Mouse (Mus musculus) cortical plate, adult 2 months (tissue): ENCODE measurements around the gene Sema4c. TPM values are rescaled to one million over a fixed set of nuclear protein-coding genes. Genes with fewer than 3 reads are reported as not detected.
"Not testable (repeated sequence)": the region's sequence is repeated elsewhere in the genome, so short reads cannot be mapped to it uniquely, and the experiment has no call there.

ENCODE experiments used
- H3K27ac ChIP-seq: fragments of 200-500 bp; 2 replicates; pipeline ENCODE4 v1.5.1; 2012; ENCODE audit warnings: low read length, control low read depth, inconsistent platforms; ENCODE audit not compliant: insufficient read depth
- H3K4me1 ChIP-seq: fragments of 200-500 bp; 2 replicates; pipeline ENCODE4 v1.6.1; 2011; ENCODE audit warnings: low read length; ENCODE audit not compliant: control insufficient read depth, insufficient read depth
- H3K4me3 ChIP-seq: fragments of 200-500 bp; 2 replicates; pipeline ENCODE4 v1.5.1; 2011; ENCODE audit warnings: mild to moderate bottlenecking, low read length, control low read depth; ENCODE audit not compliant: insufficient read depth
- CTCF ChIP-seq: fragments of 200-500 bp; IDR thresholded peaks from 2 replicates; pipeline ENCODE4 v1.5.1; 2011; ENCODE audit warnings: mild to moderate bottlenecking, control low read depth, low read length; ENCODE audit not compliant: insufficient read depth; ENCODE audit errors: extremely low read depth
- POLR2A ChIP-seq: fragments of 200-500 bp; IDR thresholded peaks from 2 replicates; pipeline ENCODE4 v1.6.1; 2011; ENCODE audit warnings: mild to moderate bottlenecking, low read length, control low read depth; ENCODE audit not compliant: insufficient read depth; ENCODE audit errors: extremely low read depth
- polyA plus RNA-seq: library from polyadenylated mRNA; depleted of rRNA; stranded (reverse); fragments of >200 nt; gene quantifications from 2 replicates; pipeline ENCODE4 v1.2.3, GENCODE M21; 2012

The Sema4c gene
- polyA plus RNA-seq, 1 experiment = 10.8 TPM

GRCm38 (mm10) chr1:36540807-36541206, 17.3 kb downstream of the Sema4c start:
- H3K27ac ChIP-seq = no peak overlapping the region
- TF ChIP-seq POLR2A (no peak), CTCF (no peak)
- no peak overlapping the region for H3K4me3 ChIP-seq
- H3K4me1 ChIP-seq = no peaks in the 10 kb centered on the region; the same call in 1 of the 2 replicates

DNA sequence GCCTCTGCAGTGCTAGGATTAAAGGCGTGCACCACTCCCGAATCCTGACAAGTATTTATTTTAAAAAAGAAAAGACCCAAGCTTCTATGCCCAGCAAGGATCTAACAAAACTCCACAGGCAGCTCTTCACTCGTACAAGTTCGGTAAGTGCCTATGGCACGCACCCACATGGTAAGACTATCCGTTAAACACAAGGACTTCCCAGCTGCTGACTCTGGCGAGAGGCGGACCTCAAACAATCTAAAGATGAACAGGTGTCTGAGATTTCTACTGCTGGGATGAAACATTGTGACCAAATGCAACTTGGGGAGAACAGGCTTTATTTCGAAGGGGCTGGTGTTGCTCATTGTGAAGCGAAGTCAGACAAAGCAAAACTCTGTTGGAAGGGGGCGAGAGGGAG, 18.0 kb downstream of the Sema4c start:
- no peak for TF ChIP-seq POLR2A
- no peak for TF ChIP-seq CTCF
- H3K4me3 ChIP-seq = no peak overlapping the region
- no peaks in the 10 kb centered on the region; the same call in 1 of the 2 replicates for H3K4me1 ChIP-seq
- H3K27ac ChIP-seq = no peak overlapping the region

DNA sequence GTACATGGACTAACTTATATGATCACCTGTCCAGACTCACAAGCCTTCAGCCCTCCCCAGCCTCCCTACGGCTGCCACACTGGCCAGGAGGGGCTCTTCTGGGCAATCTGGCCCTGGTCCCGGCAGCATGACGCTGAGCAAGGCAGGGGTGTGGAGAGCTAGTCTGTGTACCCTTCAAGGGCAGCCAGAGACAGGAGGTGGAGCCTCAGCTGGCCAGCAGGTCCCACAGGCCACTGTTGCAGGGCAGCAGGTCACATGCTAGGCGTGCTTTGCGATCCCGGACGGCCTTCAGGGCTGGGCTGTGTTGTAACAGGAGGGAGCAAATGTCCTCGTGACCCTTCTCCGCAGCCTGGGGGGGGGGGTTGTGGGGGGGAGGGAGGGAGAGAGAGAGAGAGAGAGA, 19.0 kb downstream of the Sema4c start, which contains the start of gene Gm42417:
Gene Gm42417, minus strand, starts transcription at position 244 of the 400 bp plus-strand sequence.
- no peak within 1 kb of the TSS for H3K4me3 ChIP-seq
- no peak for TF ChIP-seq CTCF
- no peak for TF ChIP-seq POLR2A
- H3K27ac ChIP-seq = no peak within 1 kb of the TSS
- no peaks in the 10 kb centered on the region; the same call in 1 of the 2 replicates for H3K4me1 ChIP-seq

- H3K4me3 ChIP-seq = no peak overlapping the region
- no peak for TF ChIP-seq POLR2A
- no peak for TF ChIP-seq CTCF
- no peaks in the 10 kb centered on the region; the same call in 1 of the 2 replicates for H3K4me1 ChIP-seq
- H3K27ac ChIP-seq = no peak overlapping the region
Measured at GRCm38 (mm10) chr1:36538727-36539126, 19.4 kb downstream of the Sema4c start.

- H3K4me3 ChIP-seq, H3K4me1 ChIP-seq, H3K27ac ChIP-seq: not testable (repeated sequence)
Measured at GRCm38 (mm10) chr1:36536783-36537182, 21.4 kb downstream of the Sema4c start, which contains the start of gene Ankrd23. Gene Ankrd23 (minus strand): TSS chr1:36536883.

- Histone ChIP-seq H3K4me3 (no peak overlapping the region), H3K27ac (no peak overlapping the region), H3K4me1 (no peaks in the 10 kb centered on the region; the same call in 1 of the 2 replicates)
- TF ChIP-seq CTCF (no peak), POLR2A (no peak)
Measured at GRCm38 (mm10) chr1:36536397-36536728, 21.8 kb downstream of the Sema4c start.

DNA sequence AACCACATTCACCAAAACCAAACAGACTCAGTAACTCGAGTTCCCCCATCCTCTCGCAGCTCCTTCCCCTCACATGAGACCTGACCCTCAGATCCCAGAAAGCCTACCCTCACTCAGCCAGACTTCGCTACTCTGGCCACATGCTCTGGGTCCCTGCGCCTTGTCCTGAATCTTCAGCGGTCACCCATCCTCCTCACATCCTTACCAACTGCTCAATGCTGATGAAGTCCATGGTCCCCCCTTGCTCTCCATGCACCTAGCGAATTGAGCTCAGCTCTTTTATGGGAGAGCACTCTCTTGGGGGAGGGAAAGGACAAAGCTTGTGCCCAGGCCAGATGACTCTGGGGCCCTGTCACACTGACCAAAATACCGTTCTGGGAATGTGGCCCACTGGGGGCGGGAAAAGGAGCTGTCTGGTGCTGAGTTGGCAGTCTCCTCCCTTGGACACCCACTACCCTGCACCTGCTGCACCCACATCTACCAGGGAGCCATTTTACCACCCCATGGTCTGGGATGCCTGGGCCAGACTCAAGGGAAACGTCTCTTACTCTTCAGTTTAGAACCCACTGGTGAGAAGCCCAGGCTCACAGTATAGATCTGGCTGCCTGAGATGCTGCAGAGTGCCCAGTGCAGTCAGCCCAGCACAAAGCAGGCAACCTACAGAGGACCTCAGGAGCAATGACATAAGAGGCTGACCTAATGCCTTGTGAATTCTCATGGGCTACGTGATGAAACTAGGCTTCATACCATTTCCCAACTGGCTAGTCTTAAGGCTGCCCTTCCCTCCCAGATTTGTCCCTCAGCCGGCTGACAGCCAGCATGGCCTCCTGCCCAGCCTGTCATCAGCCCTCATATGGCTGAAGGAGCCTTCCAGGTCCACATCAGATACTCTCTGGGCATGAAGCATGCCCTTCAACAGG, 22.4 kb downstream of the Sema4c start:
- H3K4me1 ChIP-seq = no peaks in the 10 kb centered on the region; the same call in 1 of the 2 replicates
- H3K4me3 ChIP-seq = no peak overlapping the region
- no peak overlapping the region for H3K27ac ChIP-seq
- TF ChIP-seq POLR2A (no peak), CTCF (no peak)

DNA sequence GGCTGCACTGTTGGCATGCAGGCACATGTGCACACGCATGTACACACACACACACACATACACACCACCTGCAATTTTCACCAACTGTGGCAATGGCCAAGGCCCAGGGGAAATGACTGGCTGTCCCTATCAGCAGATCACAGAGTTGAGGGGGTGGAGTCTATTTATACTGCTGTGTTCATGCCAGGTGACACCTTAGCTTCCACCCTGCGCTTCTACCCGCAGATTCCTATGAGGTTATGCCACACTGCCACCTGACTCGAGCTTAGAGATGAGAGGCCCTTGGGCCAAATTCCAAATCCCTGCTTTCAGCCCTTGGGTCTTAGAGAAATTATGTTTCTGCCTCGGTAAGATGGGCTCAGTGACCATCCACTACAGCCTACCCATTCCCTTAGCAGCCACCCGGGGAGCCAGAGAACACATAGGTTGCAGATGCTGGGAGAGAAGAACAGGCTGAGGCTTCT, 23.5 kb downstream of the Sema4c start:
- no peaks in the 10 kb centered on the region; the same call in 1 of the 2 replicates for H3K4me1 ChIP-seq
- H3K27ac ChIP-seq = no peak overlapping the region
- no peak for TF ChIP-seq CTCF
- no peak for TF ChIP-seq POLR2A
- no peak overlapping the region for H3K4me3 ChIP-seq

- no peak overlapping the region for H3K27ac ChIP-seq
- no peak overlapping the region for H3K4me3 ChIP-seq
- no peaks in the 10 kb centered on the region; the same call in 1 of the 2 replicates for H3K4me1 ChIP-seq
- no peak for TF ChIP-seq CTCF
- TF ChIP-seq POLR2A = no peak
Measured at GRCm38 (mm10) chr1:36533546-36533945, 24.6 kb downstream of the Sema4c start.

DNA sequence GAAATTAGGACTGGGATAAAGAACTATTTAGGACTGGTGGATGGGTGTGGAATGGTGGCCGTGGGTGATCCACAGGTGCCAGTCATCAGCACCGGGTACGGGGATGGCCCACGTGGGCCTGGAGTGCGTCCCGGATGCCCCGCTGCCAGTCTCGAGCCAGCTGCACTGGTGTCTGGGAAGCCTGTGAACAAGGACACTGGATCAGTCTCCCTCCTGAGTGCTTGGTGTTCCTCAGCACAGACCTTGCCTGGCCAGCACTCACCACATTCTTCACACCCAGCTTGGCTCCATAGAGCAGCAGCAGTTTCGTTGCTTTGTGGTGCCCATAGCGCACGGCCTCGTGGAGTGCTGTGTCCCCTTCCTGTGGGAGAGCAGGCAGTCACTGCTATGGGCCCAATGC, 26.7 kb downstream of the Sema4c start:
- no peak overlapping the region for H3K27ac ChIP-seq
- no peak for TF ChIP-seq CTCF
- TF ChIP-seq POLR2A = no peak
- H3K4me3 ChIP-seq = no peak overlapping the region
- no peaks in the 10 kb centered on the region; the same call in 1 of the 2 replicates for H3K4me1 ChIP-seq
